Mouse (Mus musculus) hindbrain, embryonic 11.5 days (tissue): ENCODE measurements around the gene Hist1h1t. TPM values are rescaled to one million over a fixed set of nuclear protein-coding genes. Genes with fewer than 3 reads are reported as not detected.
A peak's percentile ranks its signal among the peaks of the same experiment; 100 is the strongest.
"Not testable (repeated sequence)": the region's sequence is repeated elsewhere in the genome, so short reads cannot be mapped to it uniquely, and the experiment has no call there.

Source experiments
- ATAC-seq: fragments of 200-750 bp; cut with Nextera tagmentation; 2 replicates; pipeline ENCODE4 v1.8.0; 2017; ENCODE audit warnings: mild to moderate bottlenecking, moderate TSS enrichment, moderate library complexity; ENCODE audit not compliant: low FRiP score
- DNase-seq: peaks from one replicate; pipeline ENCODE4 v3.0.0-alpha.2; 2015; ENCODE audit warnings: low spot score
- H3K27ac ChIP-seq: fragments of 300-500 bp; sonication (generic); 2 replicates; pipeline ENCODE4 v1.5.1; 2014; ENCODE audit warnings: mild to moderate bottlenecking, low read depth, low read length
- H3K27me3 ChIP-seq: fragments of 300-500 bp; sonication (generic); 2 replicates; pipeline ENCODE4 v1.6.1; 2014; ENCODE audit warnings: mild to moderate bottlenecking, low read length, moderate library complexity, mixed read lengths; ENCODE audit not compliant: control insufficient read depth, insufficient read depth
- H3K36me3 ChIP-seq: fragments of 300-500 bp; sonication (generic); 2 replicates; pipeline ENCODE4 v1.6.1; 2014; ENCODE audit warnings: mild to moderate bottlenecking, low read length, moderate library complexity, mixed read lengths; ENCODE audit not compliant: control insufficient read depth, insufficient read depth
- H3K4me1 ChIP-seq: fragments of 300-500 bp; sonication (generic); replicated peaks from 2 replicates; pipeline ENCODE4 v1.6.1; 2014; ENCODE audit warnings: low read length, mixed read lengths; ENCODE audit not compliant: control insufficient read depth, insufficient read depth
- H3K4me2 ChIP-seq: fragments of 300-500 bp; sonication (generic); replicated peaks from 2 replicates; pipeline ENCODE4 v1.6.1; 2014; ENCODE audit warnings: mild to moderate bottlenecking, low read depth, low read length
- H3K4me3 ChIP-seq: fragments of 300-500 bp; sonication (generic); 2 replicates; pipeline ENCODE4 v1.5.1; 2014; ENCODE audit warnings: low read depth, low read length
- H3K9ac ChIP-seq: fragments of 300-500 bp; sonication (generic); 2 replicates; pipeline ENCODE4 v1.6.1; 2014; ENCODE audit warnings: low read depth, low read length
- H3K9me3 ChIP-seq: fragments of 300-500 bp; sonication (generic); 2 replicates; pipeline ENCODE4 v1.6.1; 2016; ENCODE audit warnings: low read length; ENCODE audit not compliant: control insufficient read depth
- WGBS: fragments of 180-500 bp; shearing (Covaris S2); extraction: QIAGEN DNeasy Blood & Tissue Kit; methylation state at CpG from one replicate; pipeline ENCODE4 v1.1.7; 2014; 5-methylcytosine and 5-hydroxymethylcytosine counted together
- polyA plus RNA-seq: library from polyadenylated mRNA; unstranded; fragments of >200 nt; fragmentation: Nextera tagmentation; extraction: Ambion mirVana; gene quantifications from 2 replicates; pipeline ENCODE4 v1.2.1, GENCODE M21; 2014

Gene Hist1h1t
- polyA plus RNA-seq, 1 experiment from 2014 or later, result not detected

- peaks cover 3% of the 10 kb centered on the region; the same call in 1 of the 2 replicates for H3K4me1 ChIP-seq
- no peak overlapping the region for H3K9ac ChIP-seq
- H3K27ac ChIP-seq, result no peak overlapping the region
- H3K4me2 ChIP-seq, result no peak overlapping the region
- 92% methylated on average over 12 of the region's 12 CpGs for WGBS
- H3K36me3 ChIP-seq, result no peaks in the 10 kb centered on the region
- no peak for DNase-seq
- ATAC-seq, result no peak
- H3K27me3 ChIP-seq, result no peaks in the 10 kb centered on the region
- no peak overlapping the region for H3K4me3 ChIP-seq
- H3K9me3 ChIP-seq, result no peaks in the 10 kb centered on the region
These were observed 11.2 kb downstream of the Hist1h1t start for GRCm38 (mm10) chr13:23706771-23707170.

GRCm38 (mm10) chr13:23708041-23708440, 12.4 kb downstream of the Hist1h1t start:
- Histone ChIP-seq H3K27ac (no peak overlapping the region), H3K4me3 (no peak overlapping the region), H3K4me1 (peaks cover 3% of the 10 kb centered on the region; the same call in 1 of the 2 replicates), H3K9me3 (no peaks in the 10 kb centered on the region), H3K27me3 (no peaks in the 10 kb centered on the region), H3K36me3 (no peaks in the 10 kb centered on the region), H3K4me2 (no peak overlapping the region), H3K9ac (no peak overlapping the region)
- ATAC-seq (no peak), DNase-seq (no peak)
- WGBS, result 88% methylated on average over 4 of the region's 4 CpGs

- Histone ChIP-seq H3K4me2 (no peak overlapping the region), H3K9me3 (no peaks in the 10 kb centered on the region), H3K9ac (no peak overlapping the region), H3K36me3 (no peaks in the 10 kb centered on the region), H3K4me3 (no peak overlapping the region), H3K4me1 (peaks cover 3% of the 10 kb centered on the region; the same call in 1 of the 2 replicates), H3K27me3 (no peaks in the 10 kb centered on the region), H3K27ac (no peak overlapping the region)
- ATAC-seq (no peak), DNase-seq (no peak)
- WGBS, result 80% methylated on average over 4 of the region's 4 CpGs
These were observed 13.0 kb downstream of the Hist1h1t start for GRCm38 (mm10) chr13:23708654-23709053.

GRCm38 (mm10) chr13:23709714-23710373, 14.2 kb downstream of the Hist1h1t start:
- WGBS, result 11% methylated on average over 15 of the region's 15 CpGs
- H3K4me2 ChIP-seq, result peak overlapping the region; percentile 57
- no peak overlapping the region for H3K27ac ChIP-seq
- peak overlapping the region; percentile 16 for H3K9ac ChIP-seq
- H3K4me3 ChIP-seq, result peak overlapping the region; percentile 22
- no peaks in the 10 kb centered on the region for H3K36me3 ChIP-seq
- peaks cover 3% of the 10 kb centered on the region; the same call in 1 of the 2 replicates for H3K4me1 ChIP-seq
- ATAC-seq, result no peak
- DNase-seq, result no peak
- H3K27me3 ChIP-seq, result no peaks in the 10 kb centered on the region
- no peaks in the 10 kb centered on the region for H3K9me3 ChIP-seq

GRCm38 (mm10) chr13:23710374-23711089, 14.9 kb downstream of the Hist1h1t start, which contains the start of gene Hfe:
TSS of gene Hfe (minus strand) at chr13:23710854.
- Histone ChIP-seq H3K36me3 (no peaks in the 10 kb centered on the region), H3K9me3 (no peaks in the 10 kb centered on the region), H3K4me3 (peak within 1 kb of the TSS; percentile 22), H3K27me3 (no peaks in the 10 kb centered on the region), H3K4me1 (peaks cover 3% of the 10 kb centered on the region; the same call in 1 of the 2 replicates), H3K27ac (no peak within 1 kb of the TSS), H3K4me2 (peak within 1 kb of the TSS; percentile 57), H3K9ac (peak within 1 kb of the TSS; percentile 16)
- ATAC-seq, result no peak; the same call in 1 of the 2 replicates
- WGBS, result 2% methylated on average over 17 of the region's 17 CpGs
- DNase-seq, result peak; percentile 57

- Histone ChIP-seq H3K9me3 (no peaks in the 10 kb centered on the region), H3K36me3 (no peaks in the 10 kb centered on the region), H3K4me1 (no peaks in the 10 kb centered on the region), H3K4me3 (no peak overlapping the region), H3K27ac (no peak overlapping the region), H3K27me3 (no peaks in the 10 kb centered on the region), H3K9ac (no peak overlapping the region), H3K4me2 (no peak overlapping the region)
- ATAC-seq, result no peak
- DNase-seq, result no peak
- WGBS, result 88% methylated on average over 5 of the region's 5 CpGs
These were observed 20.8 kb downstream of the Hist1h1t start for GRCm38 (mm10) chr13:23716261-23717042.

GRCm38 (mm10) chr13:23717176-23717575, 21.6 kb downstream of the Hist1h1t start:
- ATAC-seq, result no peak
- H3K27ac ChIP-seq, result no peak overlapping the region
- no peaks in the 10 kb centered on the region for H3K9me3 ChIP-seq
- no peak overlapping the region for H3K4me2 ChIP-seq
- 46% methylated on average over 11 of the region's 11 CpGs for WGBS
- no peak overlapping the region for H3K4me3 ChIP-seq
- no peak overlapping the region for H3K9ac ChIP-seq
- no peak for DNase-seq
- no peaks in the 10 kb centered on the region for H3K4me1 ChIP-seq
- H3K36me3 ChIP-seq, result no peaks in the 10 kb centered on the region
- no peaks in the 10 kb centered on the region for H3K27me3 ChIP-seq

GRCm38 (mm10) chr13:23717593-23718245, 22.1 kb downstream of the Hist1h1t start:
- ATAC-seq, H3K27ac ChIP-seq, H3K4me1 ChIP-seq, H3K9ac ChIP-seq, H3K9me3 ChIP-seq, H3K36me3 ChIP-seq, H3K27me3 ChIP-seq, H3K4me3 ChIP-seq, H3K4me2 ChIP-seq, DNase-seq: not testable (repeated sequence)
- WGBS, result 8% methylated on average over 2 of the region's 2 CpGs
